Mouse (Mus musculus) hindbrain, embryonic 10.5 days (tissue): Measurements from ENCODE around the gene Elk3. TPM values are rescaled to one million over a fixed set of nuclear protein-coding genes. Genes with fewer than 3 reads are reported as not detected.

Experiments used
- DNase-seq: peaks from one replicate; pipeline ENCODE4 v3.0.0-alpha.2; 2017; ENCODE audit warnings: low spot score
- H3K27ac ChIP-seq: fragments of 300-500 bp; sonication (generic); 2 replicates; pipeline ENCODE4 v1.5.1; 2016; ENCODE audit warnings: mild to moderate bottlenecking, moderate library complexity
- H3K27me3 ChIP-seq: fragments of 300-500 bp; sonication (generic); 2 replicates; pipeline ENCODE4 v1.6.1; 2016; ENCODE audit warnings: mild to moderate bottlenecking; ENCODE audit not compliant: poor library complexity, insufficient read depth, severe bottlenecking
- H3K36me3 ChIP-seq: fragments of 300-500 bp; sonication (generic); 2 replicates; pipeline ENCODE4 v1.6.1; 2016; ENCODE audit warnings: mild to moderate bottlenecking, moderate library complexity
- H3K4me1 ChIP-seq: fragments of 300-500 bp; sonication (generic); replicated peaks from 2 replicates; pipeline ENCODE4 v1.6.1; 2016; ENCODE audit warnings: mild to moderate bottlenecking
- H3K4me3 ChIP-seq: fragments of 300-500 bp; sonication (generic); 2 replicates; pipeline ENCODE4 v1.5.1; 2016; ENCODE audit warnings: mild to moderate bottlenecking, moderate library complexity
- H3K9me3 ChIP-seq: fragments of 300-500 bp; sonication (generic); 2 replicates; pipeline ENCODE4 v1.6.1; 2016; ENCODE audit warnings: mild to moderate bottlenecking, moderate library complexity
- WGBS: fragments of 180-500 bp; shearing (Covaris S2); methylation state at CpG from one replicate; pipeline ENCODE4 v1.1.7; 2016; 5-methylcytosine and 5-hydroxymethylcytosine counted together
- polyA plus RNA-seq: library from polyadenylated mRNA; unstranded; fragments of >200 nt; fragmentation: Nextera tagmentation; extraction: Ambion mirVana; gene quantifications from 2 replicates; pipeline ENCODE4 v1.2.1, GENCODE M21; 2016

The Elk3 gene
- polyA plus RNA-seq, 1 experiment from 2014 or later: 14.8 TPM

DNA sequence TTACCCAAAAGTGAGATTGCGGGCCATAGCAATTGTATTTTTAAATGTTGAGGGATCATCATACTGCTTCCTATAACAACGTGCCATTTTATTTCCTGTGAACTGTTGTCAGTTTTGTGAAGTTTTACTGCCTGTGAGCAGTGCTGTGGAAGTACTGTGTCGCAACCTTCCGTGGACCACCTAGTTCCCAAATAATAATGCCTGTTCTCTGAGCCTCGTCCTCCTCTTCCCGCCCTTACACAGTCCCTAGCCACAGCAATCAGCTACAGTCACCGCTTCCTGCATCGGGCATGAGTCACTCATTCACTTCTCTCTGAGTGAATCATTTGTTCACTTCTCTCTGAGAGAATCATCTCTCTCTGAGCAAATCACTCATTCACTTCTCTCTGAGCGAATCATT, 76.2 kb downstream of the Elk3 start:
- WGBS: 93% methylated on average over 9 of the region's 9 CpGs
- Histone ChIP-seq H3K9me3 (no peaks in the 10 kb centered on the region), H3K4me3 (no peak overlapping the region), H3K36me3 (peaks cover 90% of the 10 kb centered on the region), H3K27ac (no peak overlapping the region), H3K27me3 (no peaks in the 10 kb centered on the region), H3K4me1 (no peaks in the 10 kb centered on the region)
- DNase-seq: no peak

DNA sequence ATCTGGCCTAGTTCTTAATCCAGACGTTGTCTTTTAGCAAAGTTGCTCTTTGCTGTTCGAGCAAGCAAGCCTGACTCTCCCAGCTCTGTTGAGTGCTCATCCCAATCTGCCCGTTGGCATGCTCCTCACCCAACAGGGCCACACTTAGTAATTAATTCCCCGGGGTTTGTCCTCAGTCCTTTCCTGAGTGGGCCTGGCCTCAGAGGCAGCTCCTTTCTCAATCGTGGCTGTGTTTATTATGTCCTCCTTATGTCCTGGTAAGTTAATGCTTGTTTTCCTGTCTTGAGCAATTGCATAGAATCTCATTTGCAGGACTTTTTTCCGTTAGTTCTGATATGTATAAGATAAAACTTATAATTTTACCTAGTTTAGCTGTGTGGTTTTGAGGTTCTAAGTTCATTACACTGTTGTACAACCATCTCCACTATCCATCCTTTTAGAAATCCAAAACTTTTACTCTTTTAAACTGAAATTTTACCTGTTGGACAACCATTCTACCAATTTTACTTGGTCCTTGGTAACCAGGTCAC, 77.2 kb downstream of the Elk3 start:
- peaks cover 86% of the 10 kb centered on the region for H3K36me3 ChIP-seq

DNA sequence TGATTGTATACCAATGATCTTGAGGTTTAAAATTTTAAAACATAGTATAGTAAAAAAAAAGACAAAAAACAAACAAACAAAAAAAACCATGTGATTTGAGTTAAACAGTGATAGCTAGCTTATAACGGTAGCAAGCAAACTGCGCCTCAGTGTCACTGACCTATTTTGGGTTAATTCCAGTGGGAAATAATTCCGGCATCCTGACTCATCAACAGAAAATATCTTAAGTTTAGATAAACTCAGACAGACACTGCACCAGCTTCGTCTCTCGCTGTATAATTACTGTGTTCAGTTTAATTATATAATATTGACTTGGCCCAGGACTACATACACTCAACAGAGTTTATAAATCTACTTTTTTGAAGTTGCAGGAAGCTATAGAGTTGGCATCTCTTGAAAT, 79.0 kb downstream of the Elk3 start:
- 96% methylated on average over 5 of the region's 5 CpGs for WGBS
- no peaks in the 10 kb centered on the region for H3K9me3 ChIP-seq
- no peak overlapping the region for H3K27ac ChIP-seq
- H3K4me1 ChIP-seq: no peaks in the 10 kb centered on the region
- no peaks in the 10 kb centered on the region for H3K27me3 ChIP-seq
- H3K36me3 ChIP-seq: peaks cover 80% of the 10 kb centered on the region
- DNase-seq: no peak
- H3K4me3 ChIP-seq: no peak overlapping the region

More for the DNA sequence above, 77.2 kb downstream of the Elk3 start:
- Histone ChIP-seq H3K4me1 (no peaks in the 10 kb centered on the region), H3K27me3 (no peaks in the 10 kb centered on the region), H3K27ac (no peak overlapping the region), H3K4me3 (no peak overlapping the region), H3K9me3 (no peaks in the 10 kb centered on the region)
- 94% methylated on average over 6 of the region's 6 CpGs for WGBS
- DNase-seq: no peak

DNA sequence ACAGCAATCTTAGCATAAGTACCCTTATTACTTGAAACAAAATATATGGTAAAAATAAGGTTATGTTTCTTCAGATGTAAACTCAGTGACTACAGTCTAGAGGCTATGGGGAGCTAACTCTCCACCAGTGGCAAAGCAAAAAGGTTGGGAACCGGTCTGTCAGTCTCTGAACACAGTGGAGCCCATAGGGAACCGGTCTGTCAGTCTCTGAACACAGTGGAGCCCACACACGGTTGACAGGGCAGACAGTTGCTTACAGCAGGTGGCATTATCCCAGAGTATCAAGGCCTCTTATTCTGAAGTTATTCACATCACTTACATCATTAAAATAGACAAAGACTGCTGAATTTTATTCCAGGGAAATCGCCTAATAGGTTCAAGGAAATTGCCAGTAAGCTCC, 79.4 kb downstream of the Elk3 start:
- 72% methylated on average over 4 of the region's 4 CpGs for WGBS
- Histone ChIP-seq H3K27me3 (no peaks in the 10 kb centered on the region), H3K36me3 (peaks cover 80% of the 10 kb centered on the region), H3K9me3 (no peaks in the 10 kb centered on the region), H3K27ac (no peak overlapping the region), H3K4me1 (no peaks in the 10 kb centered on the region), H3K4me3 (no peak overlapping the region)
- DNase-seq: no peak

DNA sequence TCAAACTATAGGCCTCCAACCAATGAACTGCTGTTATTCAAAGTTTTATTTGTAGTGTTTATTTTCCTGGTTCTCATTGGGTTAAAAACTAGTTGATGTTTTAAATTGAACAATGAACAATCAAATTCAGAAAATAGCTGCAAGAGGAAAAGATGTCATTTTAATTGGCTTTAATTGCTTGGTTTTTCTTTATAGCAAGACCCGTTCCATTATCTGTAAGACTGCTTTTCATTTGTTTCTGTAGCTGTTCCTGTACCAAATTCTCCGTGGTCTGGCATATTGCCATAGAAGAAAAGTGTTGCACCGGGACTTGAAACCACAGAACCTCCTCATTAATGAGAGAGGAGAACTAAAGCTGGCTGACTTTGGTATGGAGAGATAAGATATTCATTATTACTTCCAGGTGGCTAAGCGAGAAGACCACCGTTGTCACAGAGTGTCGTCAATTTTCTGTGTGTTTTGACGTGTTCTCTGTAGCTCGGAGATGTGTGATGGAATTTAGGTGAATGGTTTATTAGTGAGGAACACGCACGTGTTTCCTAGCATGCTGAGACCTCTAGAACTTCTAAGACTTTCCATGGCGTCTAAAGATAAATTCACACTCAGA, 82.4 kb downstream of the Elk3 start:
- WGBS: 91% methylated on average over 11 of the region's 11 CpGs

DNA sequence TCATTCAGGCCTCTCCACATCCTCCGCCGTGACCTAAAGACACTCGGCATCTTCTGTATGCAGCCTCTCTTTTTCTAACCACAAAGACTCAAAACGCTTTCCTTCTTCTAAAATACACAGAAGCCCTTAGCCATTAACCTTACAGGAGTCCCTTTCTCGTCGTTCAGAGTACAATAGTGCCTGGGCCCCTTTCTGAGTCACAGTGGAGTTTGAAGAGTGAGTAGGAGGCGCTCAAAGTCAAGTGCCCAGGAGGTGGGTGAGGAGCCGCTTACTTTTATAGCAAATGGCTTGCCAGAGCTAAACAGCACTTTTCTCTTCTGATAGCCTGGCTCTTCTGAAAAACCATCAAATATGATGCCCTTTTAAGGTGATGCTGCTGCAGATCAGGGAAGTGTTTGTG, 83.0 kb downstream of the Elk3 start:
- Histone ChIP-seq H3K27me3 (no peaks in the 10 kb centered on the region), H3K36me3 (peaks cover 63% of the 10 kb centered on the region), H3K27ac (no peak overlapping the region), H3K4me1 (no peaks in the 10 kb centered on the region), H3K9me3 (no peaks in the 10 kb centered on the region), H3K4me3 (no peak overlapping the region)
- DNase-seq: no peak
- 74% methylated on average over 8 of the region's 8 CpGs for WGBS

More for the DNA sequence above, 82.4 kb downstream of the Elk3 start:
- no peaks in the 10 kb centered on the region for H3K27me3 ChIP-seq
- H3K4me3 ChIP-seq: no peak overlapping the region
- H3K36me3 ChIP-seq: peaks cover 68% of the 10 kb centered on the region
- no peaks in the 10 kb centered on the region for H3K9me3 ChIP-seq
- no peak for DNase-seq
- H3K4me1 ChIP-seq: no peaks in the 10 kb centered on the region
- no peak overlapping the region for H3K27ac ChIP-seq

DNA sequence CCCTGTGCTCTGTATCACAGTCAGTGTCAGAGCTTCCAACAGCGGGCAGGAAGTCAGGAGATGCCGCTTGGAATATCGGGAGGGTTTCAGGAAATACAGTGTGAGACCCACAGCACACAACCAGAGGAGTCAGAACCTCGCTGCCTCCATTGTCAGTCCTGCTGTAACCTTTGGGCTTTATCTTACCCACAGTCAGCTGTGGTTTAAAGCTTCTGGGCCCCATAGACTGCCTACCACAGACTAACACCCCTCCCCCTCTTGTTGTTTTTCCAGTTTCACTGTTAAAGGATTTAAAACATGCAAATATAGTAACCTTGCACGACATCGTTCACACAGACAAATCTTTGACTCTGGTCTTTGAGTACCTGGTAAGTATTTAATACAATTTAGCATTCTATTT, 85.2 kb downstream of the Elk3 start:
- no peaks in the 10 kb centered on the region for H3K9me3 ChIP-seq
- 89% methylated on average over 6 of the region's 6 CpGs for WGBS
- peaks cover 48% of the 10 kb centered on the region for H3K36me3 ChIP-seq

DNA sequence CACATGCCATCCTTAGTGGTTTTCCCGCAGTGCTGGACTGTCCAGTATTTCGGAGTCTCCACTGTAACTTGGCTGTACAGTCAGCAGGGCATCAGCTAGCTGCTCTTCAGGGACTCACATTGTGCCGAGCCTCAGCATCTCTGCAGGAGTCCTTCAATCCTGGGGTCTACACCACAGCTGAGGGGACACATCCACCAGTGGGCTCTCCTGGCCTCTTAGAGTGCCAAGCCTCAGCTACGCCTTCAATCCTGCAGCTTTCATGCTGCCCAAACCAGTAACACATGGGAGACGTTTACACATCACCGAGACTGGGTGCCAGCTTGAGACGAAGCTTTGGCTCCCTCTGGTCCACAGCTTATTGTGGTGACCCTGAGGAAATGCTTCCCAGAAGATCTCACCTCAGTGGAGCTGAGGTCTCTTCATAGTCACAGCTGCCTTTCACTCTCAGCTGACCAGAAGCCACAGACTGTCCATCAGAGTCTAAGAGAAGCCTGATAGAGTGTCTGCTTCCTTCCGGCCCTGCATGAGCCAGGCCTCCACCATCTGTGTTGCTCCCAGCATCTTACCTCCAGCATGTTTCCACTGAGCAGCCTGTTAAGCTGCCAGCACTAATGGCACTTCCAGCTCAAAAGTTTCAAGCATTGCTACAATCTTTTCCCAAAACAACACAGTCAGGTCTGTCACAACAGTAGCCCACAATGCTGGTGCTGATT, 95.7 kb downstream of the Elk3 start:
- Histone ChIP-seq H3K4me1 (no peaks in the 10 kb centered on the region), H3K4me3 (no peak overlapping the region), H3K27me3 (no peaks in the 10 kb centered on the region), H3K27ac (no peak overlapping the region), H3K36me3 (peaks cover 66% of the 10 kb centered on the region), H3K9me3 (0 out of 2 replicates have a peak, but pooled peaks cover 2% of the 10 kb centered on the region)
- DNase-seq: no peak
- WGBS: 91% methylated on average over 8 of the region's 8 CpGs

More for the DNA sequence above, 85.2 kb downstream of the Elk3 start:
- Histone ChIP-seq H3K27me3 (no peaks in the 10 kb centered on the region), H3K4me1 (no peaks in the 10 kb centered on the region), H3K4me3 (no peak overlapping the region), H3K27ac (no peak overlapping the region)
- DNase-seq: no peak

DNA sequence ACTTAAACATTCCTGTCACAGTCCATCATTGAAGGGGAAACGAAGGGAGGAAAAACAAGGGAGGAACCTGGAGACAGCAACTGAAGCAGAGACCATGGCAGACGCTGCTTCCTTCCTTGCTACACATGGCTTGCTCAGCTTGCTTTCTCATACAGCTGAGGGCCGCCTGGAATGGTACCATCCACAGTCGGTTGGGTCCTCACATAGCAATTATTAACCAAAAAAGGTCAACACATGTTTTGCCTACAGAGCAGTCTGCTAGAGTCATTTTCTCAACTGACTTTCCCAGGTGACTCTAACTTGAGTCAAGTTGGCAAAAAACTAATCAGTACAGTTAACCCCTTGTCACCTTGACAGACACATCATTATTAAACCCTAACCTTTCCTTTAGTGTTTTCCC, 96.7 kb downstream of the Elk3 start:
- H3K36me3 ChIP-seq: peaks cover 66% of the 10 kb centered on the region
- H3K9me3 ChIP-seq: 0 out of 2 replicates have a peak, but pooled peaks cover 2% of the 10 kb centered on the region
- H3K4me3 ChIP-seq: no peak overlapping the region
- H3K27ac ChIP-seq: no peak overlapping the region
- DNase-seq: no peak
- no peaks in the 10 kb centered on the region for H3K4me1 ChIP-seq
- WGBS: 78% methylated on average over 4 of the region's 4 CpGs
- H3K27me3 ChIP-seq: no peaks in the 10 kb centered on the region

DNA sequence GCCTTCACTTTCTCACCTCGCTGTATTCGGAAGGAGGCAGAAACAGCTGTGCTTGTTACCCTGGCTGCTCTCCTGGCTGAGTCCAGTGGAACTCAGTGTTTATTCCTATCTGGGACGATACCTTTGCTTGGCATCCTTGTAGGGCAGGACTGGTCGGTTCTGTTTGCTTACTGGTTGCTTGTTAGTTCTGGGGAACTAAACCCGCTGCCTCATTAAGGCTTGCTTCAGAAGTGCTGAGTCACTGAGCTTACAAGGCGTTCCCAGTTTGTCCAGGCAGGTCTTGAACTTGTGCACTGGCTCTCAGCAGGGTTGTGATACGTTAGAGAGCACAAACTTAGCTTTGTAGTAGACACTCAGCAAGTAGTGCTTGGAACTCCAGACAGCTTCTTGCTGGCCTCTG, 97.6 kb downstream of the Elk3 start:
- no peak overlapping the region for H3K27ac ChIP-seq
- no peak overlapping the region for H3K4me3 ChIP-seq
- WGBS: 85% methylated on average over 7 of the region's 7 CpGs
- H3K9me3 ChIP-seq: 0 out of 2 replicates have a peak, but pooled peaks cover 2% of the 10 kb centered on the region
- DNase-seq: no peak
- peaks cover 65% of the 10 kb centered on the region for H3K36me3 ChIP-seq
- H3K27me3 ChIP-seq: no peaks in the 10 kb centered on the region
- no peaks in the 10 kb centered on the region for H3K4me1 ChIP-seq

DNA sequence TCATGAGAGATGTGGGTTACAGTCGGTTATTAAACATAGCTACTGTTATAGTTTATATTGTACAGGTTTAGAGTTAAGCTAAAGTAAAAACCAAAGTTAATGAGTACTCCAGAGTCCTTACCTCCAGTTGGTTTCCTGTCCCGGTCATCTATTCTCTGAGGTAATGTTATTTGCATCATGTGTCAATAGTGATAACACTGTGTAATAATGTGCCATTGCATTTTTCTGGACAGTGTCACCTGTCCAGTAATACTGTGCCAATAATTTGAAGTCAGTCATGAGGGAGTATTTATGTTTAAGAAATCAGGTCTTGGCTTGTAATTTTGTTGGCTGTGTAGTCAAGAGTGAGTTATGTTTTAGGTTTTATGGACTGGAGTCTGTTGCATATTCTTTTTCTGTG, 98.2 kb downstream of the Elk3 start:
- no peak for DNase-seq
- H3K36me3 ChIP-seq: peaks cover 61% of the 10 kb centered on the region
- no peaks in the 10 kb centered on the region for H3K27me3 ChIP-seq
- 97% methylated on average over 2 of the region's 2 CpGs for WGBS
- no peaks in the 10 kb centered on the region for H3K4me1 ChIP-seq
- no peak overlapping the region for H3K27ac ChIP-seq
- H3K9me3 ChIP-seq: 0 out of 2 replicates have a peak, but pooled peaks cover 2% of the 10 kb centered on the region
- H3K4me3 ChIP-seq: no peak overlapping the region

DNA sequence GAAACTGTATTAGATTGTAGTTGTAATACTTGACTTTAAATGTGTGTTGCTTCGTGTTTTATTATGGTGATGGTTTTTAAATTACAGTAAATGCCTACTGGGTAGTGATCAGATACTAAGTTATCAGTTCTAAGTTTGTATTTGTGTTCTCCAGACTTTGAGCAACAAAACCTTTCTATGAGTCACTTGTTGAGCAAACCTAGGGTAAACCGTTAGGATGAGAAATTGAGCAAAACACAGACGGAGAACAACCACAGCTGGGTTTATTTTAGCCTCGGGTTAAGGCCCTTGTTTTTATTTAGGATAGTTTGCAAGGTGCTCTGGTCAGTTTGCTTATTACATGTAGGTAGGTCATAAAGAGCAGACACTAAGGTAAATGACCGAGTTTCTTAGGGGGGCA, 103.8 kb downstream of the Elk3 start:
- H3K27me3 ChIP-seq: no peaks in the 10 kb centered on the region
- H3K9me3 ChIP-seq: no peaks in the 10 kb centered on the region
- H3K4me3 ChIP-seq: no peak overlapping the region
- peaks cover 12% of the 10 kb centered on the region for H3K36me3 ChIP-seq
- H3K4me1 ChIP-seq: no peaks in the 10 kb centered on the region
- H3K27ac ChIP-seq: no peak overlapping the region
- 88% methylated on average over 5 of the region's 5 CpGs for WGBS
- DNase-seq: no peak

DNA sequence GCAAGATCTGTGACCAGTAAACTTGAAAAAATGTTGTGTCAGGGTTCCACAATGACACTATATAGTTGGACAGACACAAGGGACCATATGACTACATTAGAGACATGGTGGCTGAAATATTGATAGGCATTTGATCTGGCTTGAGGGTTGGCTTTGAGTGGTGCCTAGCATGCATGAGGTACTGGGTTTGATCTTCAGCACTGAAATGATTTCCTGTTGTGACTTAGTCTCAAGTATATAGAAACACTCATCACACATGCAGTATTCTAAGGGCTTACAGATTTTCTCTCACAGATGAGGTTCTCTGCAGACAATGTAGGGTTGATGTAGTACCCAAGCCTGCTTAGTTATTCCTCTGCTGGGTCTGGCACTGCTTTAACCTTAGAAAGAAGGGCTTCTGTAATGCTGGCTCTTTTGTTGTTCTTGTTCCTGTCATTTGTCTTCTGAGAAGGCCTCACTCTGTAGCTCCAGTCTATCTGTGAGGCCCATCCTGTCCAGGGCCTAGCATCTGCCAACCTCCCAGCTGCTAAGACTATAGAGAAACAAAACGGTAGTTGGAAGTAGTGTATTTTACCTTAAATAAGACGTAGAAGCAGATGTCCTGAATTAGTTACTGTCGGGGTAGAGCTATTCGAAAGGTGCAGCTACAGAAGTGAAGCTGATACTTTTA, 105.5 kb downstream of the Elk3 start:
- WGBS: 87% methylated on average over 4 of the region's 4 CpGs
- H3K36me3 ChIP-seq: peaks cover 6% of the 10 kb centered on the region
- no peak for DNase-seq
- H3K27me3 ChIP-seq: no peaks in the 10 kb centered on the region
- H3K4me1 ChIP-seq: no peaks in the 10 kb centered on the region
- no peak overlapping the region for H3K27ac ChIP-seq
- H3K9me3 ChIP-seq: no peaks in the 10 kb centered on the region
- no peak overlapping the region for H3K4me3 ChIP-seq
